Mouse (Mus musculus) gastrocnemius, postnatal 14 days (tissue): ENCODE results near the gene Pappa. TPM values are rescaled to one million over a fixed set of nuclear protein-coding genes. Genes with fewer than 3 reads are reported as not detected.

Experiments
- DNase-seq: peaks from one replicate; pipeline ENCODE4 v3.0.0; 2021; ENCODE audit warnings: mixed read lengths
- intact Hi-C: fragments of 180-260 bp; cut with DNase I; formaldehyde crosslinking; loops from one replicate; pipeline ENCODE4 v1.15.1; 2025; ENCODE audit warnings: low total_unique reads
- total RNA-seq, 2 experiments: library from RNA; stranded (reverse); gene quantifications; 2 replicates each; pipeline ENCODE4 v1.2.3; 2021

Pappa gene
- total RNA-seq, 2 experiments from 2014 or later = 1.6 to 1.9 TPM

- intact Hi-C loops = no loop called here
- no peak for DNase-seq
Observed at GRCm38 (mm10) chr4:65158651-65159050, 34.7 kb downstream of the Pappa start.

- intact Hi-C loops = no loop called here
- no peak for DNase-seq
Observed at GRCm38 (mm10) chr4:65159481-65159880, 35.5 kb downstream of the Pappa start.

- no peak for DNase-seq
- intact Hi-C loops = no loop called here
Observed at GRCm38 (mm10) chr4:65163698-65164097, 39.7 kb downstream of the Pappa start.

- no peak for DNase-seq
- intact Hi-C loops = no loop called here
Observed at GRCm38 (mm10) chr4:65166288-65166835, 42.4 kb downstream of the Pappa start.

GRCm38 (mm10) chr4:65174505-65174904 lies 50.5 kb downstream of the Pappa start:
- no peak for DNase-seq
- intact Hi-C loops = no loop called here

GRCm38 (mm10) chr4:65178146-65178545 lies 54.2 kb downstream of the Pappa start:
- intact Hi-C loops = no loop called here
- no peak for DNase-seq

- DNase-seq = no peak
- intact Hi-C loops = no loop called here
Observed at GRCm38 (mm10) chr4:65187236-65187635, 63.3 kb downstream of the Pappa start.

GRCm38 (mm10) chr4:65187716-65188115 lies 63.7 kb downstream of the Pappa start:
- intact Hi-C loops = no loop called here
- DNase-seq = no peak

GRCm38 (mm10) chr4:65188921-65189485 lies 65.0 kb downstream of the Pappa start:
- DNase-seq = no peak
- intact Hi-C loops = no loop called here

GRCm38 (mm10) chr4:65192810-65193209 lies 68.8 kb downstream of the Pappa start:
- no peak for DNase-seq

GRCm38 (mm10) chr4:65195971-65196370 lies 72.0 kb downstream of the Pappa start:
- intact Hi-C loops = no loop called here

More at GRCm38 (mm10) chr4:65192810-65193209, 68.8 kb downstream of the Pappa start:
- intact Hi-C loops = no loop called here

GRCm38 (mm10) chr4:65203666-65204065 lies 79.7 kb downstream of the Pappa start:
- no peak for DNase-seq
- intact Hi-C loops = no loop called here

More at GRCm38 (mm10) chr4:65195971-65196370, 72.0 kb downstream of the Pappa start:
- no peak for DNase-seq

GRCm38 (mm10) chr4:65205446-65205845 lies 81.5 kb downstream of the Pappa start:
- no peak for DNase-seq
- intact Hi-C loops = no loop called here

GRCm38 (mm10) chr4:65209369-65210015 lies 85.5 kb downstream of the Pappa start:
- intact Hi-C loops = no loop called here
- DNase-seq = no peak

- no peak for DNase-seq
- intact Hi-C loops = no loop called here
Observed at GRCm38 (mm10) chr4:65216682-65217081, 92.7 kb downstream of the Pappa start.

GRCm38 (mm10) chr4:65217651-65218364 lies 93.8 kb downstream of the Pappa start:
- intact Hi-C loops = no loop called here
- DNase-seq = no peak

- DNase-seq = no peak
- intact Hi-C loops = no loop called here
Observed at GRCm38 (mm10) chr4:65223901-65224300, 99.9 kb downstream of the Pappa start.

- intact Hi-C loops = no loop called here
- DNase-seq = no peak
Observed at GRCm38 (mm10) chr4:65238540-65238998, 114.6 kb downstream of the Pappa start.

- intact Hi-C loops = no loop called here
- DNase-seq = no peak
Observed at GRCm38 (mm10) chr4:65242434-65242931, 118.5 kb downstream of the Pappa start.

- intact Hi-C loops = no loop called here
- DNase-seq = no peak
Observed at GRCm38 (mm10) chr4:65243245-65243644, 119.3 kb downstream of the Pappa start.
